Mouse (Mus musculus) T-helper 17 cell (primary cell): Measurements from ENCODE around the gene Arxes2.

Experiments
- in situ Hi-C, 2 experiments: fragments of 300-600 bp; cut with MboI, MseI; formaldehyde crosslinking; loops; 1 replicate in 1 of 2; 2 replicates in 1 of 2; pipeline ENCODE4 v1.15.1; 2025; ENCODE audit warnings: high pct_unique_total_duplicates in 2 of 2

The Arxes2 gene

DNA sequence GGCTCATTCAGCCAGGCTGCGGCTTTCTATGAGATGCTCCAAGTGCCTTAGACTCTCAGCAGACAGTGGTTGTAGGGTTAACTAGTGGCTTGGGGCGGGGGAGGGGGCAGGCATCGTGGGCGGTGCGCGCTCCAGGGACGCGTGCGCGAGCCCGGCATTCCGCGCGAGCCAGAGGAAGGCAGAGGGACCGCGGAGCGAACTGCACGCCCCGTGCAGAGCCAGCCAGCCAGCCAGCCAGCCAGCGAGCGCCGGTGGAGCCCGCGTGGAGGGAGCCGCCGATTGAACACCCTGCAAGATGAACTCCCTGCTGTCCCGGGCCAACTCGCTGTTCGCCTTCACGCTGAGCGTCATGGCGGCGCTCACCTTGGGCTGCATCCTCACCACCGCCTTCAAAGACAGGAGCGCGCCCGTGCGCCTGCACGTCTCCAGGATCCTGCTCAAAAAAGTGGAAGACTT lies at the start of gene Arxes2:
Gene Arxes2 (plus strand): TSS at position 161 of the 456 bp plus-strand sequence.
- in situ Hi-C loops = loop anchor here (5.0 kb wide), 1 partner anchor 39 kb away; the partner anchor contains the start of gene Arxes1 (in 2 of the 2)

GRCm38 (mm10) chrX:135948699-135949437 lies 44.8 kb upstream of the Arxes2 start:
- in situ Hi-C loops = no loop called here

- in situ Hi-C loops = no loop called here
These were observed 36.5 kb upstream of the Arxes2 start for GRCm38 (mm10) chrX:135956988-135957690.

GRCm38 (mm10) chrX:135957691-135958081 lies 35.9 kb upstream of the Arxes2 start:
- in situ Hi-C loops = no loop called here

GRCm38 (mm10) chrX:135958589-135959225 lies 34.9 kb upstream of the Arxes2 start:
- in situ Hi-C loops = no loop called here

DNA sequence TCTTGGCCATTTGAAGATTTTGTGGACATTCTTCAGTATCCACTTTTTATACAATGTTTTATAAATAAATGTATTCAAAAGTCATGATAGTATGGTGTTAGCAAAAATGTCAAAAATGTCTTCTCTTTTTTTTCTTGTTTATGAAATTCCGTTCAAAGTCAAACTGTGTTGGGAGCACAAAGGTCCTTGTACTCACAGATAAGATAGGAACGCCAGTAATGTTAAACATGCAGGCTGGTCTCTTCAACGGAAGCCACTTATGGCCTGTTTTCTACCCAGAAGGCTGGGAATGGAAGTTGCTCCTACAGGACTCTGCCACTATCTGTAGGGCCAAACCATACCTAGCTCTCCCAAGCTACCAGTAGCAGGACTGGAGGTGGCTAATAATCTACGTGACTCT lies 34.1 kb upstream of the Arxes2 start:
- in situ Hi-C loops = no loop called here

DNA sequence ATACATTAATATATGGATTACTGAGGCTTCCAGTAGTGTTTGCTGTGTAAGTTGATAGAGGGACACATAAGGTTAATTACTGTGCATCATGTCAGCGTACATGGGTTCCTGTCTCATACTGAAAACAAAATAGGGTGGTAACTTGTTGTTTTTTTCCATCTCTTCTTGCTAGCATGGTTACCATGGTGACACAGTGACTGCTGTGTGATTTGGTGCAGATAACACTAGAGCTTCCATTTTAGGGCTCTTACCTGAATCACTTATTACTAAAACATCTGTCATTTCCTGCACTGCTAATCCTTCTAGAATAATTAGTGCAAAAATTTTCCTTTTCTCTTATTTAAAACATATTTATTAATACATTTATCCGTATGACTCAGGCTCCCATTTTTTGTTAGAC lies 31.3 kb upstream of the Arxes2 start:
- in situ Hi-C loops = no loop called here

DNA sequence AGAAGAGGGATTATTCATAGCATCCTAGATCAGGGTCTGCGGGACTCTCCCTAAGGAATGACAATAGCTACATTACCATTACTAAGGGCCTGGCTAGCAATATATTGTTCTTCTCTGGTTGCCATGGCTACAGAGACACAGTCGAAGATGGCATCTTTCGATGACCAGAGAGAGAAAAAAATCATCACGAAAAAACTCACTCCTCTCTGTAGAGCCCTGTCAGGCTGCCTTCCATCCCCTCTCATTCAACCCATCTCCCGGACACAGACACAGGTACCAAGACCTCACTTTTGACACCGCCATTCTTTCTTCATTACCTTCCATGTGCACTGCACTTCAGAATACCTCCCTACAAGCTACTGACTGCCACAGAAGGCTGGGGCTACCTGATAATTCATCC lies 30.5 kb upstream of the Arxes2 start:
- in situ Hi-C loops = no loop called here

GRCm38 (mm10) chrX:135963629-135964028 lies 30.0 kb upstream of the Arxes2 start:
- in situ Hi-C loops = no loop called here

- in situ Hi-C loops = loop anchor here in 1 of 2 experiments (5.0 kb wide), 1 partner anchor 172 kb away; no protein-coding TSS in a partner anchor
These were observed 19.8 kb upstream of the Arxes2 start for GRCm38 (mm10) chrX:135973597-135974423.

GRCm38 (mm10) chrX:135974424-135975225 lies 19.0 kb upstream of the Arxes2 start:
- in situ Hi-C loops = loop anchor here in 1 of 2 experiments (5.0 kb wide), 1 partner anchor 172 kb away; no protein-coding TSS in a partner anchor

DNA sequence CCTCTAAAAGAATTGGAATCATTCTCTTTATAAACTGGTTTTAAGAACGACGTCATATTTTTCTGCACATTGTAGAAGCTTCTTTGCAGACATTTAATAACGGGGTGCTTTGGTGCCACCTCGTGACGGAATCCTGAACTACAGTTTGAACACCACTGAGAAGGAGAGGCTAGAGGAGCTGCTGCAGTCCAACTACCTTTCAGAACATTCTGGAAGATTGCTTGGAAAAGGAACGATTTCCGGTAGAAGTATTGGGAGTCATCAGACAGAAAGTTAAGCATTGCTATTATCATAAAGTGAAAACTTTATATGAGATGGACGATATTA lies 18.4 kb upstream of the Arxes2 start:
- in situ Hi-C loops = no loop called here

DNA sequence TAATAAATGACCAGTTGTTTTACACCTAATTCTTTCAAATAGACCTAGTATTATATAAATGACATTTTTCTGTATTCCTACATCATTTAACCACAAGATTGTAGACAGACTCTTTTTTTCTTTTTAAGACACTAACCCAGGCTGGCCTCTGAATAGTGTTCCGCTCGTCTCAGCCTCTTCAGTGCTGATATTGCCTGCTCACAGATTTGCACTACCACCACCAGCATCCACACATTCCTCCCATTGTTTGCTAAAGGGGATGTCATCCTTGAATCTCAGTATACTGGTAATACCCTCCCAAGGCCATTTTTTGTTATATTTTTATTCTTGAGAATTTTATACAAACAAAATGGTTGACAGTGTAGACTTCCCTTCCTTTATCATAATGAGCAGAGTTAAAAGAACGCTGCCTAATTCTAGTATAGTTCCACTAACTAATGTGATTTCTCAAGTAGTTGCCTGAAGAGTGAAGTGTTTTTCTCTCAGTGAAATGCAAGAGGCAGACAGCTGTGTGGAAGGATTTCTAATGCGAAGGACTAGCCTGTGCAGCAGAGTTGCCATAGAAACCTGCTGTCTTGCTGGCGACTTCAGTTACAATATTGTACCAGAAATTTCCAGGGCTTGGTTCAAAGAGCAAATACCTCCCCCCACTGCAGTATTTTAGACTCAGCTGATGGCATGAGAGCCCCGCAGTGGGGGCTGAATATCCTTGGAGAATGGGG lies 8.9 kb upstream of the Arxes2 start:
- in situ Hi-C loops = loop anchor here in 1 of 2 experiments (10.0 kb wide), 1 partner anchor 300 kb away; no protein-coding TSS in a partner anchor

DNA sequence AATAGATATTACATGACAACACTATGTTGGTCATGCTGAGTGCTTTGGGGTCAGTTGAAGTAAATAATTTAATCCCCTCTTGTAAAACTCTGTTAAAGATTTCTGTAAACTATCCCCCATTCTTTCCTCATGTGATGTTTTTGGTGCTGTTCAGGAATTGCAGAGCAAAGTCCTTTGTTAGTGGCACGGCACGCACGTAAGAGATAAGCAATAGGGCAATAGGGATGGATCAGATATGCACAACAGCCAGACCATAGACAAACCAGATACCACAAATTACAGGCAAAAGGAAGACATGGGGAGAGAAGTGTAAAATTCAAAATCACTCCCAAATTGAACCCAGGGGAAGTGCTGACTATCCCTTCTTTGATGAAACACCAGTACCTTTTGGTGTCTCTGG lies 7.4 kb upstream of the Arxes2 start:
- in situ Hi-C loops = loop anchor here in 1 of 2 experiments (10.0 kb wide), 1 partner anchor 299 kb away; no protein-coding TSS in a partner anchor

- in situ Hi-C loops = loop anchor here (5.0 kb wide), 1 partner anchor 42 kb away; the partner anchor contains the start of gene Arxes1 (in 2 of the 2)
These were observed 3.0 kb upstream of the Arxes2 start for GRCm38 (mm10) chrX:135990661-135991060.

GRCm38 (mm10) chrX:135993192-135993594 lies 431 bp upstream of the Arxes2 start:
- in situ Hi-C loops = loop anchor here (5.0 kb wide), 1 partner anchor 39 kb away; the partner anchor contains the start of gene Arxes1 (in 2 of the 2)

GRCm38 (mm10) chrX:136007199-136007843 lies 13.7 kb downstream of the Arxes2 start:
- in situ Hi-C loops = no loop called here

DNA sequence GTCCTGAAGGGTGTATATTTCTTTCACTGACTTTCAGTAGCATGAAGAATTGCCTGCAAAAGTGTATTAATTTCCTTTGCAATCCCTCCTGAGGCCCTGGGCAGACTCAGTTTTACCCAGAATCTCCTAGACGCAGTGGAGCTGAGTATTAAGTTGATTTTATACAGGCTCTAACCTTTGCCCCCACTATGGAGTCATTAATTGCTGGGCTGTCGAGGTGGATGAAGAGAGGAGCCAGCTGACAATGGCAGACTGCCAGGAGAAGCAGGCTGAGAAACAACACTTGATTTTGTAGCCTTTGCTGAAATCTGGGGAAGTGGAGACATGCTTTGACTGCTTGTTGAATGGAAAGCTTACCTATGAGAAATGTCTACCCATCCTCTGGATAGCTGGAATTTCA lies 20.8 kb downstream of the Arxes2 start:
- in situ Hi-C loops = no loop called here

GRCm38 (mm10) chrX:136030331-136030730 lies 36.7 kb downstream of the Arxes2 start:
- in situ Hi-C loops = loop anchor here (5.0 kb wide), 1 partner anchor 38 kb away; the partner anchor contains the start of gene Arxes2 (in 2 of the 2)
